Mouse (Mus musculus): ENCODE data around the gene Nell2.

GRCm38 (mm10) chr15:95388950-95389349 is 139.4 kb downstream of the Nell2 start:
- TF ChIP-seq CTCF (IDR thresholded peaks at IDR 0.05; ENCODE audit: extremely low read depth, insufficient read depth, insufficient read length, insufficient replicate concordance) = no peak
- TF ChIP-seq POLR2A (IDR thresholded peaks at IDR 0.05; ENCODE audit: low read depth, low read length) = no peak
